ENCODE assay signal across 20 mouse cellular contexts in genomic region chr6:149145143-149145542, GRCm38 (mm10). TPM values are rescaled to one million over a fixed set of nuclear protein-coding genes. Genes with fewer than 3 reads are reported as not detected.
"Had no signal": no experiment of that assay in that cellular context is flagged by ENCODE, and none has a peak within 500 bp of the region (broad histone marks: within the 10 kb centered on the region; RNA-seq: fewer than 3 reads in every experiment).

No protein-coding gene starts in this region.

- H3K27ac ChIP-seq: midbrain, embryonic 13.5 days; midbrain, embryonic 15.5 days; neural tube, embryonic 12.5 days had no signal

- H3K4me2 ChIP-seq: lung, embryonic 14.5 days; midbrain, embryonic 11.5 days; midbrain, embryonic 13.5 days; midbrain, embryonic 15.5 days; neural tube, embryonic 12.5 days had no signal

- DNase-seq: lung, adult 18-20 months; lung, embryonic 14.5 days; lung, postnatal 10 days; lung, postnatal 4 days; right cerebral cortex, postnatal 14 days; spleen, adult 18-20 months; thymus, adult 18-20 months; thymus, postnatal 14 days; thymus, postnatal 36 days had no signal

- H3K36me3 ChIP-seq: midbrain, embryonic 15.5 days; neural tube, embryonic 12.5 days had no signal

- H3K9ac ChIP-seq: lung, embryonic 14.5 days; midbrain, embryonic 13.5 days; midbrain, embryonic 15.5 days; neural tube, embryonic 12.5 days had no signal

- H3K27me3 ChIP-seq: midbrain, embryonic 13.5 days; midbrain, embryonic 15.5 days; neural tube, embryonic 12.5 days had no signal

- H3K9me3 ChIP-seq: midbrain, embryonic 13.5 days; midbrain, embryonic 15.5 days; neural tube, embryonic 12.5 days had no signal

- ATAC-seq: midbrain, embryonic 13.5 days; midbrain, embryonic 15.5 days had no signal

- H3K4me3 ChIP-seq: midbrain, embryonic 13.5 days; midbrain, embryonic 15.5 days; neural tube, embryonic 12.5 days had no signal

RNA-seq across cellular contexts. Expression of gene Gm10203, which starts 15.2 kb away (rescaled TPM):
- polyA plus RNA-seq: liver, embryonic 16.5 days; lung, embryonic 14.5 days; lung, embryonic 16.5 days; midbrain, embryonic 11.5 days; midbrain, embryonic 13.5 days; midbrain, embryonic 15.5 days; midbrain, postnatal 0 days; neural tube, embryonic 12.5 days; neural tube, embryonic 14.5 days; stomach, embryonic 14.5 days; stomach, embryonic 16.5 days; thymus, postnatal 0 days had no signal
